Mouse (Mus musculus) adrenal gland, postnatal 10 days (tissue): ENCODE data around the gene Sox5. TPM values are rescaled to one million over a fixed set of nuclear protein-coding genes. Genes with fewer than 3 reads are reported as not detected.
A peak's percentile ranks its signal among the peaks of the same experiment; 100 is the strongest.
"Not testable (repeated sequence)": the region's sequence is repeated elsewhere in the genome, so short reads cannot be mapped to it uniquely, and the experiment has no call there.

ENCODE experiments used
- DNase-seq: peaks from one replicate; pipeline ENCODE4 v3.0.0; 2021; ENCODE audit warnings: mixed read lengths
- total RNA-seq, 2 experiments: library from RNA; stranded (reverse); gene quantifications; 2 replicates each; pipeline ENCODE4 v1.2.3; 2021

Gene Sox5
- total RNA-seq, 2 experiments from 2014 or later, result 11.9 to 20.4 TPM

GRCm38 (mm10) chr6:144278505-144279053, 503.2 kb downstream of the Sox5 start:
- DNase-seq, result peak; percentile 12

DNA sequence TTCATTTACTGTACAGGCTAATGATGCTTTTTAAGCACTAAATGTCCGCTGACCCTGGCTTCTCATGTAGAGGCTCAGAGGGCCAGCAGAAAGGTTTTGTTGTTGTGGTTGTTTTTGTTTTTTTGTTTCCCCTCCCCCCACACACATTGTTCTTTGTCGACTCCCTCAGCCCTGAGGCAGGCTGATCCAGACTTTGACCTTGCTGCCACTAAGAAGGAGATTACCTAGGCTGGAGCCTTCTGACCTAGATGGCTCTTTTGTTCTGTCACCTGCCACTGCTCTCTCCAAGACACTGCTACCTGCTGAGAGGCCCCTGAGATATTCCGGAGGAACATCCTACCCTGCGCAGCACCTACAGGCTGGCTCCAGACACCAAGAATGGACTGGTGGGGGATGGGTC, 508.4 kb downstream of the Sox5 start:
- DNase-seq, result not testable (repeated sequence)

DNA sequence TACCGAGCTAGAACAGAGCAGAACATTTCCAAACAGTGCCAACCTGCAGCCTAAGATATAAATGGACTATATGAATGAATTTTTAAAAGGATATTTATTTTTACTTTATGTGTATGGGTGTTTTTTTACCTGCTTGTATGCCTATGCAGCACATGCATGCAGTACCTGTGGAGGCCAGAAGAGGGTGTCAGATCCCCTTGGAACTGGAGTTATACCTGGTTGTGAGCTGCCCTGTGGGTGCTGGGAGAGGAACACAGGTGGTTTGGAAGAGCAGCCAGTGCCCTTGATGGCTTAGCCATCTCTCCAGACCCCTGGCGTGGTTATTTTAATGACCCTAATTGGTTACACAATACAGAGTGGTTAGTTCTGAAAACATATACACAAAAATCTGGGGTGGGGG, 510.5 kb downstream of the Sox5 start:
- DNase-seq, result no peak

DNA sequence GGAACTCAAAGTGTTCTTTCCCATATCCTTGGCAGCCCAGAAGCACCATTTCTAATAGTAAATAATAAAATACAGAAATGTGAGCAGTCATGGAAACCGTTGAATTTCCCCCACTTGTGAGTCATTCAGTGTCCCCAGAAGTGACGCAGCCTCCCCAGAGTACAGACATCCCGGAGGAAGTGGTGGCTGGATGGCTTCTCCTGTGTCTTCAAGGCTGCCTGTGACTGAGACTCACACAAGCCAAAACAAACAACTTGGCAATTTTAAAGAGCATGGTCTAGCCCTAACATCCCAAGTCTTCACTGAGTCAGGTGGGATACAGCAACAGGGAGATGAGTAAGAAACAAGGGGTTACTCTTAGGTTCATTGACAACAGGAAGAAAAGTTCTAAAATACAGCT, 511.5 kb downstream of the Sox5 start:
- DNase-seq, result no peak

GRCm38 (mm10) chr6:144269666-144270065, 512.1 kb downstream of the Sox5 start:
- no peak for DNase-seq

DNA sequence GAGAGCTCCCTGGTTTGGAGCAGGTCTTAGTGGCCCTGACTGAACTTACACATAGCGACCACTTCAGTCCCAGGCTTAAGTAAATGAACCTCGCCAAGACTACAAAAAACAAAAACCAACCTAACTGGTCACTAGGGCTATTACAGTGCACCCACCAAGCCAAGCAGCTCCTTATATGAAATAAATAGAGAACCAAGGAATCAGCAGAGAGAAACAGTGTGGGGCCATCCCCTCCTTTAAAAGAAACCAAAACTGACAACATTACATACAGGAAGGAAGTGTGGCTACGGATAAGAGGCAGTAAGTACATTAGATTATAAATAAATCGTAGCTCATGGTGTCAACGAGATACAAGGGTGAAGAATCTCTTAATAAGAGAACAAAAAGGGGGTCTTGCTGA, 516.0 kb downstream of the Sox5 start:
- DNase-seq, result no peak

GRCm38 (mm10) chr6:144265004-144265403, 516.8 kb downstream of the Sox5 start:
- DNase-seq, result no peak

DNA sequence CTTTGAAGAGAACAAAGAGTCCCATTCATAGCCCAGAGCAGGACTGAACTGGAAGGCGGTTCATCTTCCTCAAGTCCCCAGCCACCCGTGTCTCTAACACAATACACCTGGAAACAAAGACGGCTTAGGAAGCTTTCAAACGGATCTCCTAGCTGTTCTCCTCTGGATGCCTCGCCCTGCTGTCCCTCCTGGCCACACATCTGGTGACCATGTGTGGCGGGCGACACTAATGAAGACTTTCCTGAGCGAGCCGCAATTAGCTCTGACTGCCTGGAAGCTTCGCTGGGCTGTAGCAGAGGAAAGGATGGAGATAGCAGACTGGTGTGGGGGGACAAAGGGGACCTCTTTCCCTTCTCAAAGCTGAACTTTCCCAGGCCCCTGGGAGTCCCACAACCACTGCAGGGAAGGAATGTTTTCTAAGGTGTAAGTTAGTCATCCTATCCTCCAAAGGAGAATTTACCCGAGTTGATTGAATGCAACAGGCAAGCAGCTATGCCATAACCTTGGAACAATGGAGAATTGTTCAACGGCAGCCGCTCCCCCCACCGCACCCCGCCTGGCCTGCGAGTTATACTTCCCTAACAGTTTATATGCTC, 517.4 kb downstream of the Sox5 start:
- no peak for DNase-seq

DNA sequence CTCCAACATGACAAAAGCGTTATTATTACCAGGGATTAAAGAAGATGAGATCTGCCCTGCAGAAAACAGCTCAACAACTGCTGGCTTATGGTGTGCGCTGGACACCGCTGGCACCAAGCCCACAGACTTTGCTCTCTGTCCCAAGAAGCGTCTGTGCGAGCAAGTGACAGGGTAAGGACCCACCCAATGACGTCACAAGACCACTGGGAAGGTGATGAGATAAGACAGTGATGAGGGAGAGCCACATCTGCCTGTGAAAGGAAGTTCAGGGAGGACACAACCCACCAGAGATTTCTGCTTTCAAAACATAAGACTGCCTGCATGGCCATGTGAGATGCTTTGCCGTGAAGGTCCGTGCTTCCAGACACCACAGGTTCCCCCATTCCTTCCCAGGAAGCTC, 525.3 kb downstream of the Sox5 start:
- no peak for DNase-seq

- DNase-seq, result no peak
Observed at GRCm38 (mm10) chr6:144252191-144252718, 529.5 kb downstream of the Sox5 start.

DNA sequence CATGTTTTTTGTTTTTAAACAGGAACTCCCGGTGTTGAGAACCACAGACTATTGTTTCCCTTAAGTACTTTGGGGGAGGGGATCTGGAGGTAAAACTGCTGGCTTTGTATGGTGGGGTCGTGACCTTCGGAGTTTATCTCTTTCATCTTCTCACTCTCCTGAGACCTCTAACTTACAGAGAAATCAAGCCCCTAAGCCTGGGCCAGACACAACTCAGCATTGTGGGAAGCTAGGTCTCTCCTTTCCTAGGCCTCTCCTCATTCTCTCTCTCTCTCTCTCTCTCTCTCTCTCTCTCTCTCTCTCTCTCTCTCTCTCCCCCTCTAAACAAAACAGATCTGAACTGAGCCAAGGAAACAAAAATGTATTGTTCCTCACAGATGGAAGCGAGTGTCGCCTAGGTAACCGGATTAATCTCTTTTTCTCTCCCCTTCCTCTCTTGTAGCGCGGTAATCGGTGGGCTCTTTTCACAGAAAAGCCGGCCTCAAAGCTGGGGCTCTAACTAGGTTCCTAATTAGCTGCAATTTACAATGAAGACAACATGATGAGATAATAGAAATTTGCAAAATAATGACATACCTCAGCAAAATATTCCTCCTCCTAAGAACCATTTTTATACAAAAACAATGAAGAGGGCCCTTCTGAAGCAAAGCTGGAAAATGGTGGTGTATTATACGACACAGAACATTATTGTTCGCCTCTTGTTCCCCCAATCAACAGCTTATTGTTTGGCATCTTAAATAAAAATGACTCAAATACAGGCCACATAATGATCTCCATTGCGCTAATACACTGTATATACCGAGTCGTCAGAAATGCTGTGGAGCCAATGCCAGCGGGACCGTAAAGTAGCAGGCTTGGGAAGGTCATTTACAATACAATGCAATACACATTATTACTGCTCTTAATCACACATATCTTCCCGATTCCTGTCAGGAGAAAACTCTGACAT, 530.3 kb downstream of the Sox5 start:
- no peak for DNase-seq

DNA sequence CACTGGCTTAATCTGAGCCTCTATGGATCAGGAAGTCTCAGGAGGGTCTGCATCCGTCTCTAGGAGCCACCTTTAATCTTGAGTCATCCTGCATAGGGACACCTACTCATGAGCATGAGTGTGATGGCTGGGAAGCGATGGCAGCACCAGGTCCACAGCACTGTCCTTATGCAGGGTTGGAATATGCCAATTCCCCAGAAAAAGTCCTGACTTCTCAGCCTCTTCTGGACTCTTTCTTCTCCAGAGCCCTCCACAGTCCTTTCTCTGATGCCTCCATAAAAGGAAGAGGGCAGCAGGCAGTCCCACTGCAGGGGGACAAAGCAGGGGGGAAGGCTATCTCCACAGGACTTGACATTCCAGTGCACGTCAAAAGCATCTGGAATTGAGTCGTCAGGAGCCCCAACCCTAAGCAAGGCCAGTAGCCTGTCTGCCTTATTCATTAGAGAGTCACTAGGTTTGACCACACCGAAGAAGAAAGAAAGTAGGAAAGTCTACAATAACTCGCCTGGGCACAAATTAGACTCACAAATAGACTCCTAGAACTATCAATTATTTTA, 531.1 kb downstream of the Sox5 start:
- DNase-seq, result no peak

DNA sequence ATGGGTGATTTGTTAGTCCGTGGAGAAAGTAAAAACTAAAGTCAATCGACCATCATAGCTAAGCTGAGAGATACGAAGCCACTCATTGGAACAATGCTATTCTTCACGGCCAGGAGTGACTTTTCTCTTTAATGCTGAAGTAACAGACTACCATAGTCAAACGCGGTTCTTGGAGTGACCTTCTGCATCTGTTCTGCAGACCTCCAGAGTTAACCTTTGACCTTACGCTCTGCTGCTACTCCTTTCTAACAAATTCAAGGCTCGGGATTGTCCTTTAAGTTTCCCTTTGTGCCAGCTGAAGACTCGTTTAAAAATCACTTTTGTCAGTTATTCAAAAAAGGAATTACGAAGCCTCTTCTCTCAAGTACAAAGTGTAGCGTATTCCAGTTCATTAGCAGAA, 545.2 kb downstream of the Sox5 start:
- no peak for DNase-seq

GRCm38 (mm10) chr6:144203970-144204369, 577.8 kb downstream of the Sox5 start:
- DNase-seq, result no peak

DNA sequence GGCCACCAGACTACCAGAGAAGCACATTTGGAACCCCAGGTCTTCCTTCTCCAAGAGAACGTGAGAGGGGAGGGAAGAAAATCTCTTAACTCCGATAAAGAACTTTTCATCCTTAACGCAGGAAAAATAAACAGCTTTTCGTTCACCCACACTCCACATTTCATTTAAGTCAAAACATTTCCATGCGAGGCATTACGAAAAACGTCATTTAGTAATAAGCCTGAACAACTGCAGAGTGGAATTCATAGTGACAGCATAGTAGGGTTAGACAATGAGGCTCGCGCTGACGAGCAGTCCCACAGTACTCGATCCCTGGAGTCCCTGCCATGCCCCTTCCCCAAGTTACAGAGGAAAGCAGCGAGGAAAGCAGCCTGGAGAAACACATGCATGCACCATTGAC, 578.8 kb downstream of the Sox5 start:
- no peak for DNase-seq

DNA sequence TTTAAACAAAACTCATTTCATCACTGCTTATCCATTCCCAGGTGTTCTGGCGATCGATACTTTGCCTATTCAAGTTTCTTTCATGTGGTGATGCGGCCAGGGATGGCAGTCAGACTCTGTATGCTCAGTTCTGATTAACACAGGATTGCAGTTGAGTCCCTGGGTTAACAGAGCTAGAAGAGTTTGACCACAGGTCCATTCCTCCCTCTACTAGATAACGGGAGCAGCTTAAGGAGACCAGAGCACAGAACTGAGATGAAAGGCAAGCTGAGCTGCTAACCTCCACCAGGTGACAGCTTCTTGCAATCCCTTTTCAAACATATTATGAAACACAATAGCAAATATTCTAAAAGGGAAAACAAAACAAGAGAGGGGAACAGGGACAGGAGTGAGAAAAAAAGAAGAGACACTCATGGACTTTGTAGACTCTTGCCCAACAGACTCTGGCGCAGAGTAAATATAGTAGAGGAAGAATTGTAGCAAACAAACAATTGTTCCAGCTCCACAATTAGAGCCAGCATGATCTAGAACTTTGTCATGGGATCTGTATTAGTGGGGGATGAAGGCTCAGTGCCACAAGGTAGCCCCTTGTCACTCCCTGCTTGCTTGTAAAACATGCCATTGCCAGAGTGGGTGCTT, 580.3 kb downstream of the Sox5 start:
- no peak for DNase-seq

- no peak for DNase-seq
Observed at GRCm38 (mm10) chr6:144197209-144198119, 584.3 kb downstream of the Sox5 start.

DNA sequence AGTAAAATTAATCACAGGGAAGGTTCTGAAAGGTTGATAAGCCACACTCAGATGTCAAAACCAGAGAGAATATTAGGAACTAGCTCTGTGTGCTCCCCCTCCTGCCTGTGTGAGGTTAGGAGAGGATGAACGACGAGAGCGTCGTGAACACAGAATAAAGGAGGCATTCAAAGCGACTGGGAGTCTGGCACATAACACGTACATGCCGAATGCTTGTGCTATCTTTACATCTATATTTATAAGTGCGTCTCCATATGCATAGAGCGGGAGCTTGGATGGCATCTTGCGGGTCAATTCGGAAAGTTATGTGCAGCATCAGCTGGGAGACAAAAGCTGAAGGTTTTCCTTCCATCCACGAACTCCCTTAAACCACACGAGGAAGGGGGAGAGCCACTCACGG, 585.8 kb downstream of the Sox5 start:
- no peak for DNase-seq

DNA sequence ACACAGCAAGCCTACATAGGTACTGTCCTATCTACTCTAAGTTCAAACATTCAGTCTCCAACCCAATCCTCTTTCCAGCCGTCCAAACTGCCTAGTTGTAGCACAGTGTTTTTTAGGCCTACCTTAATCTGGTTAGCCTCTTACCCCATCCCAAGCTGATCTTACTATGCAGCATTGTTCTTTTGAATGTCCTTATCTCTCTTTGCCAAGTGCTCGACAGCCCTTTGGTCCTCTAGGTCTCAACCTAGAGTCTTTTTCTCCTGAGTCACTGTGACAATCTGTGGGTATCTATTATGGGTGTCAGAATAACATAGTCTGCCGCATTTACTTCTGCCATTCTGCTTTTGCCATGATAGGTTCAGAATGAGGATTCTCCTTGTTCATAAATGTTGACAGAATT, 598.7 kb downstream of the Sox5 start:
- no peak for DNase-seq

GRCm38 (mm10) chr6:144182429-144182828, 599.3 kb downstream of the Sox5 start:
- not testable (repeated sequence) for DNase-seq
